Mouse (Mus musculus) heart, postnatal 14 days (tissue): ENCODE results near the gene Gjb4. TPM values are rescaled to one million over a fixed set of nuclear protein-coding genes. Genes with fewer than 3 reads are reported as not detected.

Experiments used
- DNase-seq, 2 experiments: peaks; one replicate each; pipeline ENCODE4 v3.0.0; 2021 to 2022
- intact Hi-C: fragments of 180-260 bp; cut with DNase I; formaldehyde crosslinking; loops from one replicate; pipeline ENCODE4 v1.15.1; 2025
- total RNA-seq, 2 experiments: library from RNA; stranded (reverse); gene quantifications; 2 replicates each; pipeline ENCODE4 v1.2.3; 2021

Gene Gjb4
- total RNA-seq, 2 experiments from 2014 or later, result not detected

GRCm38 (mm10) chr4:127354506-127355485, 915 bp upstream of the Gjb4 start:
- intact Hi-C loops, result no loop called here

GRCm38 (mm10) chr4:127352594-127352993, 1.3 kb downstream of the Gjb4 start:
- no peak for DNase-seq
- intact Hi-C loops, result no loop called here

More at GRCm38 (mm10) chr4:127354506-127355485, 915 bp upstream of the Gjb4 start:
- DNase-seq, result peak in 1 of 2 experiments; percentile 21

- no peak for DNase-seq
- intact Hi-C loops, result no loop called here
These were observed 4.2 kb downstream of the Gjb4 start for GRCm38 (mm10) chr4:127349560-127350300.

- no peak for DNase-seq
- intact Hi-C loops, result no loop called here
These were observed 8.9 kb downstream of the Gjb4 start for GRCm38 (mm10) chr4:127345000-127345399.

GRCm38 (mm10) chr4:127341372-127341771, 12.5 kb downstream of the Gjb4 start:
- intact Hi-C loops, result no loop called here
- DNase-seq, result no peak

GRCm38 (mm10) chr4:127337668-127338067, 16.2 kb downstream of the Gjb4 start:
- DNase-seq, result no peak
- intact Hi-C loops, result no loop called here

- intact Hi-C loops, result no loop called here
- no peak for DNase-seq
These were observed 18.9 kb downstream of the Gjb4 start for GRCm38 (mm10) chr4:127334870-127335504.

GRCm38 (mm10) chr4:127331171-127331570, 22.7 kb downstream of the Gjb4 start:
- no peak for DNase-seq
- intact Hi-C loops, result no loop called here

- no peak for DNase-seq
- intact Hi-C loops, result no loop called here
These were observed 23.4 kb downstream of the Gjb4 start, which contains the start of gene Gjb3 for GRCm38 (mm10) chr4:127330181-127331100. Gene Gjb3, minus strand, starts transcription at chr4:127330844.

GRCm38 (mm10) chr4:127329751-127330150, 24.1 kb downstream of the Gjb4 start:
- DNase-seq, result no peak
- intact Hi-C loops, result loop anchor here (10.0 kb wide), 2 partner anchors 205 to 275 kb away; partner anchors contain the start of gene Tmem35b

GRCm38 (mm10) chr4:127329046-127329445, 24.8 kb downstream of the Gjb4 start:
- DNase-seq, result no peak
- intact Hi-C loops, result loop anchor here (10.0 kb wide), 2 partner anchors 204 to 274 kb away; partner anchors contain the start of gene Tmem35b

GRCm38 (mm10) chr4:127328378-127328777, 25.5 kb downstream of the Gjb4 start:
- DNase-seq, result no peak
- intact Hi-C loops, result loop anchor here (10.0 kb wide), 2 partner anchors 204 to 274 kb away; partner anchors contain the start of gene Tmem35b

- no peak for DNase-seq
- intact Hi-C loops, result loop anchor here (10.0 kb wide), 2 partner anchors 203 to 273 kb away; partner anchors contain the start of gene Tmem35b
These were observed 26.1 kb downstream of the Gjb4 start for GRCm38 (mm10) chr4:127327749-127328148.

GRCm38 (mm10) chr4:127327258-127327657, 26.6 kb downstream of the Gjb4 start:
- DNase-seq, result no peak
- intact Hi-C loops, result loop anchor here (10.0 kb wide), 2 partner anchors 202 to 272 kb away; partner anchors contain the start of gene Tmem35b

- DNase-seq, result no peak
- intact Hi-C loops, result loop anchor here (1.0 to 10.0 kb wide), 3 partner anchors 90 to 270 kb away; partner anchors contain the start of gene Tmem35b
These were observed 28.6 kb downstream of the Gjb4 start for GRCm38 (mm10) chr4:127325276-127325675.

GRCm38 (mm10) chr4:127324759-127325158, 29.1 kb downstream of the Gjb4 start:
- peak; percentile 77 to 86 for DNase-seq
- intact Hi-C loops, result loop anchor here (1.0 to 10.0 kb wide), 3 partner anchors 89 to 270 kb away; partner anchors contain the start of gene Tmem35b

GRCm38 (mm10) chr4:127324296-127324695, 29.6 kb downstream of the Gjb4 start:
- DNase-seq, result no peak
- intact Hi-C loops, result loop anchor here (10.0 kb wide), 2 partner anchors 199 to 269 kb away; partner anchors contain the start of gene Tmem35b

GRCm38 (mm10) chr4:127323651-127324050, 30.2 kb downstream of the Gjb4 start:
- no peak for DNase-seq
- intact Hi-C loops, result loop anchor here (10.0 kb wide), 2 partner anchors 199 to 269 kb away; partner anchors contain the start of gene Tmem35b

GRCm38 (mm10) chr4:127319613-127320012, 34.3 kb downstream of the Gjb4 start:
- DNase-seq, result peak; percentile 70 to 88

More at GRCm38 (mm10) chr4:127319613-127320012, 34.3 kb downstream of the Gjb4 start:
- intact Hi-C loops, result loop anchor here (1.0 to 10.0 kb wide), 3 partner anchors 69 to 265 kb away; partner anchors contain the start of gene Tmem35b
